Mouse (Mus musculus): ENCODE data around the gene Nav2. TPM values are rescaled to one million over a fixed set of nuclear protein-coding genes. Genes with fewer than 3 reads are reported as not detected.

Nav2 gene
- polyA plus RNA-seq, 1 experiment from 2014 or later = 6.0 TPM

GRCm38 (mm10) chr7:49396202-49396601, 487.7 kb downstream of the Nav2 start:
- no peak overlapping the region for H3K27ac ChIP-seq (replicated peaks)
- no peaks in the 10 kb centered on the region for H3K9me3 ChIP-seq (ENCODE audit: control insufficient read depth, low read length)
- H3K4me2 ChIP-seq (replicated peaks; ENCODE audit: low read depth) = no peak overlapping the region
- TF ChIP-seq CTCF (IDR thresholded peaks at IDR 0.05; ENCODE audit: low read depth) (no peak), EP300 (optimal IDR thresholded peaks at IDR 0.05) (no peak)
- H3K36me3 ChIP-seq (ENCODE audit: control insufficient read depth, insufficient read depth, low read length) = no peaks in the 10 kb centered on the region
- DNase-seq (ENCODE audit: low spot score) (no peak), ATAC-seq (ENCODE audit: low FRiP score, low TSS enrichment) (no peak)
- no peaks in the 10 kb centered on the region for H3K27me3 ChIP-seq (ENCODE audit: control insufficient read depth, insufficient read depth, low read length)
- no peak overlapping the region for H3K9ac ChIP-seq (ENCODE audit: low read length)
- 61% methylated on average over 1 of the region's 1 CpGs for WGBS
- H3K4me1 ChIP-seq (replicated peaks; ENCODE audit: control insufficient read depth, insufficient read depth) = no peaks in the 10 kb centered on the region; the same call in 1 of the 2 replicates
- no peak overlapping the region for H3K4me3 ChIP-seq (ENCODE audit: low read depth, low read length)

GRCm38 (mm10) chr7:49397441-49398003, 489.0 kb downstream of the Nav2 start:
- Histone ChIP-seq H3K4me1 (replicated peaks; ENCODE audit: control insufficient read depth, insufficient read depth) (no peaks in the 10 kb centered on the region; the same call in 1 of the 2 replicates), H3K9ac (ENCODE audit: low read length) (no peak overlapping the region), H3K27ac (replicated peaks) (no peak overlapping the region), H3K4me3 (ENCODE audit: low read depth, low read length) (no peak overlapping the region), H3K4me2 (replicated peaks; ENCODE audit: low read depth) (no peak overlapping the region), H3K9me3 (ENCODE audit: control insufficient read depth, low read length) (no peaks in the 10 kb centered on the region), H3K36me3 (ENCODE audit: control insufficient read depth, insufficient read depth, low read length) (no peaks in the 10 kb centered on the region), H3K27me3 (ENCODE audit: control insufficient read depth, insufficient read depth, low read length) (no peaks in the 10 kb centered on the region)
- ATAC-seq (ENCODE audit: low FRiP score, low TSS enrichment) = no peak
- DNase-seq (ENCODE audit: low spot score) = peak; percentile 19
- WGBS = 54% methylated on average over 17 of the region's 17 CpGs
- TF ChIP-seq CTCF (IDR thresholded peaks at IDR 0.05; ENCODE audit: low read depth) (no peak), EP300 (optimal IDR thresholded peaks at IDR 0.05) (no peak)

GRCm38 (mm10) chr7:49398020-49398516, 489.6 kb downstream of the Nav2 start:
- H3K9ac ChIP-seq (ENCODE audit: low read length) = no peak overlapping the region
- DNase-seq (ENCODE audit: low spot score) (no peak), ATAC-seq (ENCODE audit: low FRiP score, low TSS enrichment) (no peak)
- no peak overlapping the region for H3K4me2 ChIP-seq (replicated peaks; ENCODE audit: low read depth)
- TF ChIP-seq CTCF (IDR thresholded peaks at IDR 0.05; ENCODE audit: low read depth) = no peak
- no peak overlapping the region for H3K27ac ChIP-seq (replicated peaks)
- WGBS = 65% methylated on average over 7 of the region's 7 CpGs
- no peaks in the 10 kb centered on the region for H3K36me3 ChIP-seq (ENCODE audit: control insufficient read depth, insufficient read depth, low read length)
- no peaks in the 10 kb centered on the region for H3K9me3 ChIP-seq (ENCODE audit: control insufficient read depth, low read length)
- no peaks in the 10 kb centered on the region; the same call in 1 of the 2 replicates for H3K4me1 ChIP-seq (replicated peaks; ENCODE audit: control insufficient read depth, insufficient read depth)
- no peaks in the 10 kb centered on the region for H3K27me3 ChIP-seq (ENCODE audit: control insufficient read depth, insufficient read depth, low read length)
- H3K4me3 ChIP-seq (ENCODE audit: low read depth, low read length) = no peak overlapping the region

GRCm38 (mm10) chr7:49399314-49399713, 490.8 kb downstream of the Nav2 start:
- no peak for TF ChIP-seq EP300 (optimal IDR thresholded peaks at IDR 0.05)
- TF ChIP-seq CTCF (IDR thresholded peaks at IDR 0.05; ENCODE audit: low read depth) = peak; percentile 95
- H3K4me3 ChIP-seq (ENCODE audit: low read depth, low read length) = no peak overlapping the region
- WGBS = 41% methylated on average over 2 of the region's 2 CpGs
- ATAC-seq (ENCODE audit: low FRiP score, low TSS enrichment) = peak; percentile 27; the same call in 1 of the 2 replicates
- no peaks in the 10 kb centered on the region for H3K27me3 ChIP-seq (ENCODE audit: control insufficient read depth, insufficient read depth, low read length)
- no peaks in the 10 kb centered on the region for H3K4me1 ChIP-seq (replicated peaks; ENCODE audit: control insufficient read depth, insufficient read depth)
- H3K36me3 ChIP-seq (ENCODE audit: control insufficient read depth, insufficient read depth, low read length) = no peaks in the 10 kb centered on the region
- H3K9ac ChIP-seq (ENCODE audit: low read length) = no peak overlapping the region
- H3K4me2 ChIP-seq (replicated peaks; ENCODE audit: low read depth) = no peak overlapping the region
- no peak overlapping the region for H3K27ac ChIP-seq (replicated peaks)
- DNase-seq (ENCODE audit: low spot score) = peak; percentile 62
- H3K9me3 ChIP-seq (ENCODE audit: control insufficient read depth, low read length) = no peaks in the 10 kb centered on the region

GRCm38 (mm10) chr7:49400463-49400862, 491.9 kb downstream of the Nav2 start:
- H3K27ac ChIP-seq (replicated peaks) = no peak overlapping the region
- TF ChIP-seq CTCF (IDR thresholded peaks at IDR 0.05; ENCODE audit: low read depth) = no peak
- TF ChIP-seq EP300 (optimal IDR thresholded peaks at IDR 0.05) = no peak
- H3K9ac ChIP-seq (ENCODE audit: low read length) = no peak overlapping the region
- ATAC-seq (ENCODE audit: low FRiP score, low TSS enrichment) (peak; percentile 83), DNase-seq (ENCODE audit: low spot score) (peak; percentile 68)
- H3K4me2 ChIP-seq (replicated peaks; ENCODE audit: low read depth) = peak overlapping the region; percentile 37
- H3K4me3 ChIP-seq (ENCODE audit: low read depth, low read length) = no peak overlapping the region
- H3K9me3 ChIP-seq (ENCODE audit: control insufficient read depth, low read length) = no peaks in the 10 kb centered on the region
- no peaks in the 10 kb centered on the region for H3K27me3 ChIP-seq (ENCODE audit: control insufficient read depth, insufficient read depth, low read length)
- no peaks in the 10 kb centered on the region for H3K4me1 ChIP-seq (replicated peaks; ENCODE audit: control insufficient read depth, insufficient read depth)
- WGBS = 56% methylated on average over 19 of the region's 19 CpGs
- H3K36me3 ChIP-seq (ENCODE audit: control insufficient read depth, insufficient read depth, low read length) = no peaks in the 10 kb centered on the region

GRCm38 (mm10) chr7:49402526-49402925, 494.0 kb downstream of the Nav2 start:
- Histone ChIP-seq H3K27ac (replicated peaks) (no peak overlapping the region), H3K36me3 (ENCODE audit: control insufficient read depth, insufficient read depth, low read length) (no peaks in the 10 kb centered on the region), H3K4me1 (replicated peaks; ENCODE audit: control insufficient read depth, insufficient read depth) (no peaks in the 10 kb centered on the region), H3K9ac (ENCODE audit: low read length) (no peak overlapping the region), H3K27me3 (ENCODE audit: control insufficient read depth, insufficient read depth, low read length) (no peaks in the 10 kb centered on the region), H3K9me3 (ENCODE audit: control insufficient read depth, low read length) (no peaks in the 10 kb centered on the region), H3K4me2 (replicated peaks; ENCODE audit: low read depth) (no peak overlapping the region), H3K4me3 (ENCODE audit: low read depth, low read length) (no peak overlapping the region)
- WGBS = 86% methylated on average over 5 of the region's 5 CpGs
- ATAC-seq (ENCODE audit: low FRiP score, low TSS enrichment) (no peak), DNase-seq (ENCODE audit: low spot score) (no peak)
- TF ChIP-seq EP300 (optimal IDR thresholded peaks at IDR 0.05) (no peak), CTCF (IDR thresholded peaks at IDR 0.05; ENCODE audit: low read depth) (no peak)
